Mouse (Mus musculus) myocyte (in vitro differentiated cells): ENCODE results near the gene Gfy.

Experiments used
- E2F4 ChIP-seq: IDR thresholded peaks from one replicate; pipeline ENCODE4 v1.6.1; 2011; ENCODE audit warnings: mild to moderate bottlenecking, control low read depth, moderate library complexity; ENCODE audit not compliant: insufficient read depth
- MAX ChIP-seq: IDR thresholded peaks from one replicate; pipeline ENCODE4 v1.6.1; 2011; ENCODE audit warnings: low read depth, mild to moderate bottlenecking, control low read depth
- MYOD1 ChIP-seq, 3 experiments: IDR thresholded peaks; one replicate each; pipeline ENCODE4 v1.6.1; 2011; ENCODE audit warnings: control low read depth in 2 of 3, low read depth in 2 of 3, mild to moderate bottlenecking in 2 of 3, moderate library complexity in 1 of 3; ENCODE audit not compliant: insufficient read length in 2 of 3, control insufficient read depth in 1 of 3
- POLR2A ChIP-seq: IDR thresholded peaks from one replicate; pipeline ENCODE4 v1.6.1; 2011; ENCODE audit warnings: low read depth, mild to moderate bottlenecking, control low read depth, moderate library complexity; ENCODE audit not compliant: insufficient read length
- POLR2AphosphoS2 ChIP-seq: IDR thresholded peaks from one replicate; pipeline ENCODE4 v1.6.1; 2011; ENCODE audit warnings: low read depth, control low read depth; ENCODE audit not compliant: insufficient read length
- SRF ChIP-seq: IDR thresholded peaks from one replicate; pipeline ENCODE4 v1.6.1; 2011; ENCODE audit warnings: low read depth; ENCODE audit not compliant: control insufficient read depth, insufficient read length
- TCF12 ChIP-seq: IDR thresholded peaks from one replicate; pipeline ENCODE4 v1.6.1; 2011; ENCODE audit warnings: mild to moderate bottlenecking, control low read depth; ENCODE audit not compliant: poor library complexity, insufficient read depth, severe bottlenecking
- TCF3 ChIP-seq: IDR thresholded peaks from one replicate; pipeline ENCODE4 v1.6.1; 2011; ENCODE audit warnings: low read depth, control low read depth; ENCODE audit not compliant: insufficient read length
- USF1 ChIP-seq: IDR thresholded peaks from one replicate; pipeline ENCODE4 v1.6.1; 2011; ENCODE audit warnings: low read depth, mild to moderate bottlenecking, control low read depth, moderate library complexity

- TF ChIP-seq E2F4: no peak
- no peak for TF ChIP-seq MAX
- no peak for TF ChIP-seq TCF12
- TF ChIP-seq POLR2A: no peak
- no peak for TF ChIP-seq MYOD1 (IDR thresholded peaks at IDR 0.05; ENCODE audit: control insufficient read depth in 1 of 3, insufficient read length in 2 of 3, low read depth in 2 of 3)
- no peak for TF ChIP-seq POLR2AphosphoS2
- no peak for TF ChIP-seq USF1
- no peak for TF ChIP-seq SRF
- TF ChIP-seq TCF3: no peak
Observed at GRCm38 (mm10) chr7:45175398-45175797, 4.0 kb downstream of the Gfy start.
